Mouse (Mus musculus): ENCODE measurements around the gene Pilrb1.
"Not testable (repeated sequence)": the region's sequence is repeated elsewhere in the genome, so short reads cannot be mapped to it uniquely, and the experiment has no call there.

The Pilrb1 gene

GRCm38 (mm10) chr5:137857960-137858710, at the start of gene Pilrb1:
Gene Pilrb1, minus strand, starts transcription at chr5:137858106.
- H3K36me3 ChIP-seq (ENCODE audit: control insufficient read depth, insufficient read depth, low read length, poor library complexity, severe bottlenecking); DNase-seq (ENCODE audit: low read depth, low spot score); H3K27me3 ChIP-seq (ENCODE audit: control insufficient read depth, insufficient read depth, low read length, poor library complexity, severe bottlenecking): not testable (repeated sequence)

DNA sequence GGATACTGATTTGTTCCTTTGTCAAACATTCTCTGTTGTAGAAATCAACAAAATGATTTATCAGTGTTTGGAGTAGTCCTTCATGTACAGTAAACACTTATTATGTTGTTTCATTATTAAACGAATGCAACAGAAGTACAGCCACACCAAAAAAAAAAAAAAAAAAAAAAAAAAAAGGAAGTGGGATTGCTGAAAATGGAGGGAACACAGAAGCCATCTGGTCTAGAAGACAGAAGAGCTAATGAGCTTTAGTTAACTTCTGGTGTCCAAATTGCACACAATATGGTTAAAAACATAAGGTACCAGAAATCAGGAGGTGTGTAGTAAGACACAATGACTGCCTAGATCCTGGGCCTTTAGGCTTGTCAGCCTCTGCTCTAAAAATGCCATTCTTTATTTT, 39.9 kb upstream of the Pilrb1 start:
- Histone ChIP-seq H3K27me3 (ENCODE audit: control insufficient read depth, insufficient read depth, low read length, poor library complexity, severe bottlenecking) (no peaks in the 10 kb centered on the region), H3K36me3 (ENCODE audit: control insufficient read depth, insufficient read depth, low read length, poor library complexity, severe bottlenecking) (no peaks in the 10 kb centered on the region)
- no peak for DNase-seq (ENCODE audit: low read depth, low spot score)

DNA sequence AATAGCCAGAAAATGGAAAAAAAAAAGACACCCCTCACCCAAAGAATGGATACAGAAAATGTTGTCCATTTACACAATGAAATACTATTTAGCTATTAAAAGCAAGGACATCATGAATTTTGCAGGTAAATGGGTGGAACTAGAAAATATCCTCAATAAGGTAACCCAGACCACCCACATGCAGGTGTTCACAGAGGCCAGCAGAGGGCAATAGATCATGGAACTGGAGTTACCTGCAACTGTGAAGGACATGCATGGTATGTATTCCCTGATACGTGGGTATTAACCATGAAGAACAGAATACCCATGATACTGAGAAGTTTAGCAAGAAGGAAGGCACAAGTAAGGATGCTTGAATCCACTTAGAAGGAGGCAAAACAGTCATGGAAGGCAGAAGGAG, 35.0 kb upstream of the Pilrb1 start:
- peak; percentile 12 for DNase-seq (ENCODE audit: low read depth, low spot score)
- Histone ChIP-seq H3K36me3 (ENCODE audit: control insufficient read depth, insufficient read depth, low read length, poor library complexity, severe bottlenecking) (no peaks in the 10 kb centered on the region), H3K27me3 (ENCODE audit: control insufficient read depth, insufficient read depth, low read length, poor library complexity, severe bottlenecking) (no peaks in the 10 kb centered on the region)

GRCm38 (mm10) chr5:137887666-137888065, 29.8 kb upstream of the Pilrb1 start:
- DNase-seq (ENCODE audit: low read depth, low spot score) = no peak
- no peaks in the 10 kb centered on the region for H3K27me3 ChIP-seq (ENCODE audit: control insufficient read depth, insufficient read depth, low read length, poor library complexity, severe bottlenecking)
- H3K36me3 ChIP-seq (ENCODE audit: control insufficient read depth, insufficient read depth, low read length, poor library complexity, severe bottlenecking) = no peaks in the 10 kb centered on the region

DNA sequence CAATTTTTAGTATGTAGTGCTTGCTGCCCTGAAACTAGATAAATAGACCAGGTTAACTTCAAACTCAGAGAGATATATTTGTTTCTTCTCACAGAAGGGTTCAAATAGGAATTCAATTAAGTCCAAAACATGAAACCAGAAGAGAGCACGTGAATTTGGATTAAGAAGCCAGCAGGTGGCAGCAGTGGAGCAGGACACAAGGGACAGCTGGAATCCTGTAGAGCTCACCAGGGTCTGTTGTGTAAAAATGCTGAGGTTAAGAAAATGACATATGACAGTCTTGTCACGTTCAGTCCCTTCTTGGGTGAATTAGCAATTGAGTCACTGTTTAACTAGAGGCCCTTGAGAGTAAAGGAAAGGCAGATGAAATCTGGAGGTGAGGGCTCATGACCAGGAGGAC, 28.0 kb upstream of the Pilrb1 start:
- peak; percentile 24 for DNase-seq (ENCODE audit: low read depth, low spot score)
- Histone ChIP-seq H3K27me3 (ENCODE audit: control insufficient read depth, insufficient read depth, low read length, poor library complexity, severe bottlenecking) (no peaks in the 10 kb centered on the region), H3K36me3 (ENCODE audit: control insufficient read depth, insufficient read depth, low read length, poor library complexity, severe bottlenecking) (no peaks in the 10 kb centered on the region)

DNA sequence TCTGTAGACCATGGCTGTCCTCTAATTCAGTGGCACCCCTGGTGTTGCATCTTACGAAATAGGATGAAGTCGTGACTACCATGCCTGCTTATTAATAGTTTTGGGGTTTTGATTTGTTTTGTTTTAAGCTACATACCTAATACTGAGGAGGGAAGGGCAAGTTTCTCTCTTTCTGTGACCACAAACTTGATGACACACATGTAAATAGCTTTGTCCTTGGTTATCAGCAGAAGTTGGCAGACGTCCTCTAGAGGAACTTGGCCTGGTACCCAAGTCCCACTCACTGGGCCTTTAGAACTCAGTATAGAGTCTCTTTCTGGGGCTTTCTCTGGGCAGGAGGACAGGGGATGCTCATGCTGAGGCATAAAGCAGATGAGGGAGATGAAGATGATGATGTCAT, 25.4 kb upstream of the Pilrb1 start:
- no peaks in the 10 kb centered on the region for H3K36me3 ChIP-seq (ENCODE audit: control insufficient read depth, insufficient read depth, low read length, poor library complexity, severe bottlenecking)
- no peaks in the 10 kb centered on the region for H3K27me3 ChIP-seq (ENCODE audit: control insufficient read depth, insufficient read depth, low read length, poor library complexity, severe bottlenecking)
- DNase-seq (ENCODE audit: low read depth, low spot score) = no peak

DNA sequence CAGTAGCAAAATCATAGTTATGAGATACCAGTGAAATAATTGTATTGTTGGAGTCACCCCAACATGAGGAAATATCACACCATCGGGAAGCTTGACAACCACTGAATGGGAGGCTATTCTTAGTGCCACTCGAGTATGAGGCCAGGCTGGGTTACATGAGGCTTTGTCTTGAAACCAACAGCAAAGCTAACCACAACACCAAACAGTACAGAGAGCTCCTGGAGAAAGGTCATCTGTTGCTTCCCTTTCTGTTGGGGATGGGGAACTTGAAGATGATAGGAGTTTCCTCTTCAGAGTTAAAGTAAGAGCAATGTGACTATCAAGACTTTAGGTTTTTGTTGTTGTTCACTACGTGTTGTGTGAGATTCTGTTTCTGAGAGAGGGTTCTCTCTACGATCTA, 25.0 kb upstream of the Pilrb1 start:
- H3K27me3 ChIP-seq (ENCODE audit: control insufficient read depth, insufficient read depth, low read length, poor library complexity, severe bottlenecking) = no peaks in the 10 kb centered on the region
- no peak for DNase-seq (ENCODE audit: low read depth, low spot score)
- H3K36me3 ChIP-seq (ENCODE audit: control insufficient read depth, insufficient read depth, low read length, poor library complexity, severe bottlenecking) = no peaks in the 10 kb centered on the region

DNA sequence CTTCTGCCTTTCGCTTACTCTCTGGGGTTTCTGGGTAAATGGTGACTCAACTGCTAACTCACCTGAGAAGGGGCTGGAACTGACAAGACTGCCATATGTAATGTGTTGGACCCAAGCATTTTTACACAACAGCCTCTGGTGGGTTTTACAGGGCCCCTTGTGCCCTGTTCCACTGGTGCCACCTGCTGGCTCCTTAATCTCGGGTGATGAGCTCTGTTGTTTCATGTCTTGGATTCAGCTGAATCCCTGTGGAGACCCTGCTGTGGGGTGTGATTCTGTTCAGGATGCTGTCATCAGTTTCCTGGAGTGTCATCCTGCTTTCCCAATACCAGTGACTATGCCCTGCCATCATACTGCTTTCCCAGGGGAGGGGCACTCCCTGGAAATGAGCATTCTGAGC, 20.0 kb upstream of the Pilrb1 start:
- H3K36me3 ChIP-seq (ENCODE audit: control insufficient read depth, insufficient read depth, low read length, poor library complexity, severe bottlenecking) = no peaks in the 10 kb centered on the region
- H3K27me3 ChIP-seq (ENCODE audit: control insufficient read depth, insufficient read depth, low read length, poor library complexity, severe bottlenecking) = no peaks in the 10 kb centered on the region
- peak; percentile 40 for DNase-seq (ENCODE audit: low read depth, low spot score)

GRCm38 (mm10) chr5:137875054-137875453, 17.1 kb upstream of the Pilrb1 start:
- H3K27me3 ChIP-seq (ENCODE audit: control insufficient read depth, insufficient read depth, low read length, poor library complexity, severe bottlenecking) = no peaks in the 10 kb centered on the region
- H3K36me3 ChIP-seq (ENCODE audit: control insufficient read depth, insufficient read depth, low read length, poor library complexity, severe bottlenecking) = no peaks in the 10 kb centered on the region
- no peak for DNase-seq (ENCODE audit: low read depth, low spot score)

DNA sequence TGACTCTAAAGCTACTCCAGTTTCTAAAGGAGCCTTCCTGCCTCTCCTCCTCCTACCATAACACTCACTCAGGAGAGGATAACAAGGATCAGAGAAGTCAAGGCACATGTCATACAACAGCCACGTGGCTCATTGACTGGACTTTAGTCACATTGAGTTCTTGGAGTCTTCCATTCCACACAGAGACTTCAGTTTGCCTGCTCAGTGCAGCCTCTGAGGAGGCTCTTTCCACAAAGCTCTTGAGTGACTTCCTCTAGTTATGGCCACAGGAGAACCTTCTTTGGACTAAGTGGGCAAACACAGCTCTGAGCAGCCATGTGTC, 14.4 kb upstream of the Pilrb1 start:
- H3K27me3 ChIP-seq (ENCODE audit: control insufficient read depth, insufficient read depth, low read length, poor library complexity, severe bottlenecking); H3K36me3 ChIP-seq (ENCODE audit: control insufficient read depth, insufficient read depth, low read length, poor library complexity, severe bottlenecking); DNase-seq (ENCODE audit: low read depth, low spot score): not testable (repeated sequence)

GRCm38 (mm10) chr5:137871644-137872380, 13.9 kb upstream of the Pilrb1 start, which contains the start of gene Pilrb2:
Gene Pilrb2, minus strand, starts transcription at chr5:137871815.
- H3K27me3 ChIP-seq (ENCODE audit: control insufficient read depth, insufficient read depth, low read length, poor library complexity, severe bottlenecking); H3K36me3 ChIP-seq (ENCODE audit: control insufficient read depth, insufficient read depth, low read length, poor library complexity, severe bottlenecking); DNase-seq (ENCODE audit: low read depth, low spot score): not testable (repeated sequence)

- DNase-seq (ENCODE audit: low read depth, low spot score); H3K27me3 ChIP-seq (ENCODE audit: control insufficient read depth, insufficient read depth, low read length, poor library complexity, severe bottlenecking); H3K36me3 ChIP-seq (ENCODE audit: control insufficient read depth, insufficient read depth, low read length, poor library complexity, severe bottlenecking): not testable (repeated sequence)
Observed at GRCm38 (mm10) chr5:137868600-137868999, 10.7 kb upstream of the Pilrb1 start.

GRCm38 (mm10) chr5:137864008-137864407, 6.1 kb upstream of the Pilrb1 start:
- H3K27me3 ChIP-seq (ENCODE audit: control insufficient read depth, insufficient read depth, low read length, poor library complexity, severe bottlenecking); H3K36me3 ChIP-seq (ENCODE audit: control insufficient read depth, insufficient read depth, low read length, poor library complexity, severe bottlenecking); DNase-seq (ENCODE audit: low read depth, low spot score): not testable (repeated sequence)

DNA sequence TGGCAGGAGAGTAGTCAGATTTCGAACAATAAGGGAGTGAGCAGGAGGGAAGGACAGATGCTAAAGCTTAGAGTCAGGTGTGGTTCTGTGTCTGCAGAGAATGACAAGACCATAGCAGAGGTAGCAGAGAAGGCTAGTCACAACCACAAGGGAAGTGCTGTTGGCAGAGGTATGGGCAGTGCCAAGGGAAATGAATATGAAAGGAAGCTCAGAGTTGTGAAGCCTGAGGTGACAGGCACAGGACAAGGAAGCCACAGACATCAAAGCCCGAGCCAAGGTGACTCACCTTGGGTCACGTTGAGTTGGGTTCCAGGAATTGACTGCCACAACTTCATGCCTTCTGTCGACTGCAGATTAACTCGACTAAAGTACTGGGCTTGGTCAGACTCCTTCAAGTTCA, 1.0 kb downstream of the Pilrb1 start:
- not testable (repeated sequence) for DNase-seq (ENCODE audit: low read depth, low spot score); H3K36me3 ChIP-seq (ENCODE audit: control insufficient read depth, insufficient read depth, low read length, poor library complexity, severe bottlenecking); H3K27me3 ChIP-seq (ENCODE audit: control insufficient read depth, insufficient read depth, low read length, poor library complexity, severe bottlenecking)

DNA sequence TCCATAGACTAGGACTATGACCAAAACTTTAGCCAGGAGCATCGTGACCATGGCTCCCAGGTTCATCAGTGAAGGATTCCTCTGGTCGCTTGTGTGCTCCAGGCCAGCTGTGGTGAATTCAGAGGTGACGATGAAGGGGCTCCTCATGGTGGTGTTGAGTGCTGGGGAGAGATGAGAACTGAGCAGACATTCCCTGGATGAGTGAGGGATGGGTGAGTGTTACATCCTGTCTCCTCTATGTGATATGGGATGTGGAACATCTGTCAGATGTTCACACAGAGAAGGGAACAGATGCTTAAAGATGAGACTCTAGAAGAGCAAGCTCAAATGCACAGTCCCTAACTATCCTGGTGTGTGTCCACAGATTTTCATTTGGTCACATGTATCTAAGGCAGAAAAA, 3.0 kb downstream of the Pilrb1 start:
- not testable (repeated sequence) for H3K27me3 ChIP-seq (ENCODE audit: control insufficient read depth, insufficient read depth, low read length, poor library complexity, severe bottlenecking); H3K36me3 ChIP-seq (ENCODE audit: control insufficient read depth, insufficient read depth, low read length, poor library complexity, severe bottlenecking); DNase-seq (ENCODE audit: low read depth, low spot score)
